Mouse (Mus musculus) hindbrain, embryonic 11.5 days (tissue): ENCODE results near the gene Ggt1. TPM values are rescaled to one million over a fixed set of nuclear protein-coding genes. Genes with fewer than 3 reads are reported as not detected.

Experiments used
- ATAC-seq: fragments of 200-750 bp; cut with Nextera tagmentation; 2 replicates; pipeline ENCODE4 v1.8.0; 2017; ENCODE audit warnings: mild to moderate bottlenecking, moderate TSS enrichment, moderate library complexity; ENCODE audit not compliant: low FRiP score
- DNase-seq: peaks from one replicate; pipeline ENCODE4 v3.0.0-alpha.2; 2015; ENCODE audit warnings: low spot score
- H3K27ac ChIP-seq: fragments of 300-500 bp; sonication (generic); 2 replicates; pipeline ENCODE4 v1.5.1; 2014; ENCODE audit warnings: mild to moderate bottlenecking, low read depth, low read length
- H3K27me3 ChIP-seq: fragments of 300-500 bp; sonication (generic); 2 replicates; pipeline ENCODE4 v1.6.1; 2014; ENCODE audit warnings: mild to moderate bottlenecking, low read length, moderate library complexity, mixed read lengths; ENCODE audit not compliant: control insufficient read depth, insufficient read depth
- H3K36me3 ChIP-seq: fragments of 300-500 bp; sonication (generic); 2 replicates; pipeline ENCODE4 v1.6.1; 2014; ENCODE audit warnings: mild to moderate bottlenecking, low read length, moderate library complexity, mixed read lengths; ENCODE audit not compliant: control insufficient read depth, insufficient read depth
- H3K4me1 ChIP-seq: fragments of 300-500 bp; sonication (generic); replicated peaks from 2 replicates; pipeline ENCODE4 v1.6.1; 2014; ENCODE audit warnings: low read length, mixed read lengths; ENCODE audit not compliant: control insufficient read depth, insufficient read depth
- H3K4me2 ChIP-seq: fragments of 300-500 bp; sonication (generic); replicated peaks from 2 replicates; pipeline ENCODE4 v1.6.1; 2014; ENCODE audit warnings: mild to moderate bottlenecking, low read depth, low read length
- H3K4me3 ChIP-seq: fragments of 300-500 bp; sonication (generic); 2 replicates; pipeline ENCODE4 v1.5.1; 2014; ENCODE audit warnings: low read depth, low read length
- H3K9ac ChIP-seq: fragments of 300-500 bp; sonication (generic); 2 replicates; pipeline ENCODE4 v1.6.1; 2014; ENCODE audit warnings: low read depth, low read length
- H3K9me3 ChIP-seq: fragments of 300-500 bp; sonication (generic); 2 replicates; pipeline ENCODE4 v1.6.1; 2016; ENCODE audit warnings: low read length; ENCODE audit not compliant: control insufficient read depth
- WGBS: fragments of 180-500 bp; shearing (Covaris S2); extraction: QIAGEN DNeasy Blood & Tissue Kit; methylation state at CpG from one replicate; pipeline ENCODE4 v1.1.7; 2014; 5-methylcytosine and 5-hydroxymethylcytosine counted together
- polyA plus RNA-seq: library from polyadenylated mRNA; unstranded; fragments of >200 nt; fragmentation: Nextera tagmentation; extraction: Ambion mirVana; gene quantifications from 2 replicates; pipeline ENCODE4 v1.2.1, GENCODE M21; 2014

Ggt1 gene
- polyA plus RNA-seq, 1 experiment from 2014 or later = 2.2 TPM

GRCm38 (mm10) chr10:75635693-75636055 is 74.3 kb downstream of the Ggt1 start:
- no peaks in the 10 kb centered on the region for H3K9me3 ChIP-seq
- no peaks in the 10 kb centered on the region for H3K27me3 ChIP-seq
- no peak overlapping the region for H3K4me3 ChIP-seq
- 6% methylated on average over 9 of the region's 9 CpGs for WGBS
- H3K27ac ChIP-seq = no peak overlapping the region
- no peaks in the 10 kb centered on the region for H3K4me1 ChIP-seq
- H3K9ac ChIP-seq = no peak overlapping the region
- no peaks in the 10 kb centered on the region for H3K36me3 ChIP-seq
- DNase-seq (peak; percentile 88), ATAC-seq (no peak)
- H3K4me2 ChIP-seq = no peak overlapping the region

Other genes with a start within 250 kb of the Ggt1 start
- 4.1 and 5.0 TPM in 2 replicates for gene Adora2a, start 244.7 kb upstream of the Ggt1 start, polyA plus RNA-seq
- gene Upb1, start 160.5 kb upstream of the Ggt1 start, polyA plus RNA-seq = 0.11 TPM in 1 of 2 replicates, not detected in the other
- 180 and 205 TPM in 2 replicates for gene Snrpd3, start 44.1 kb upstream of the Ggt1 start, polyA plus RNA-seq
- gene Gucd1, start 43.6 kb upstream of the Ggt1 start, polyA plus RNA-seq = 26.7 and 29.8 TPM in 2 replicates
- 4.8 and 6.2 TPM in 2 replicates for gene Lrrc75b, start 1.3 kb upstream of the Ggt1 start, polyA plus RNA-seq
- 0.31 and 0.66 TPM in 2 replicates for gene Ggt5, start 27.7 kb downstream of the Ggt1 start, polyA plus RNA-seq
- 2.1 and 2.7 TPM in 2 replicates for gene Susd2, start 82.4 kb downstream of the Ggt1 start, polyA plus RNA-seq
- gene Cabin1, start 202.7 kb downstream of the Ggt1 start, polyA plus RNA-seq = 34.8 and 40.9 TPM in 2 replicates
- gene Ddt, start 211.8 kb downstream of the Ggt1 start, polyA plus RNA-seq = 89.1 and 91.7 TPM in 2 replicates
- not detected in 2 replicates for gene Gm20441, start 219.3 kb downstream of the Ggt1 start, polyA plus RNA-seq
- 1.9 and 2.4 TPM in 2 replicates for gene Gstt3, start 219.8 kb downstream of the Ggt1 start, polyA plus RNA-seq
- 5.0 and 5.6 TPM in 2 replicates for gene Gstt1, start 237.0 kb downstream of the Ggt1 start, polyA plus RNA-seq